Mouse (Mus musculus) limb, embryonic 15.5 days (tissue): ENCODE data around the gene Maml1. TPM values are rescaled to one million over a fixed set of nuclear protein-coding genes. Genes with fewer than 3 reads are reported as not detected.
A peak's percentile ranks its signal among the peaks of the same experiment; 100 is the strongest.
"Not testable (repeated sequence)": the region's sequence is repeated elsewhere in the genome, so short reads cannot be mapped to it uniquely, and the experiment has no call there.

ENCODE experiments used
- ATAC-seq: fragments of 200-750 bp; cut with Nextera tagmentation; 2 replicates; pipeline ENCODE4 v1.8.0; 2017; ENCODE audit warnings: low read depth, moderate TSS enrichment; ENCODE audit not compliant: insufficient number of reproducible peaks, low FRiP score, low TSS enrichment
- H3K27ac ChIP-seq: fragments of 300-500 bp; sonication (generic); 2 replicates; pipeline ENCODE4 v1.5.1; 2015; ENCODE audit warnings: moderate library complexity, mild to moderate bottlenecking, inconsistent platforms
- H3K27me3 ChIP-seq: fragments of 300-500 bp; sonication (generic); 2 replicates; pipeline ENCODE4 v1.6.1; 2015; ENCODE audit warnings: inconsistent platforms
- H3K36me3 ChIP-seq: fragments of 300-500 bp; sonication (generic); 2 replicates; pipeline ENCODE4 v1.6.1; 2015; ENCODE audit warnings: inconsistent platforms
- H3K4me1 ChIP-seq: fragments of 300-500 bp; sonication (generic); 2 replicates; pipeline ENCODE4 v1.6.1; 2015; ENCODE audit warnings: inconsistent platforms
- H3K4me2 ChIP-seq: fragments of 300-500 bp; sonication (generic); 2 replicates; pipeline ENCODE4 v1.6.1; 2015; ENCODE audit warnings: mild to moderate bottlenecking, inconsistent platforms
- H3K4me3 ChIP-seq: fragments of 300-500 bp; sonication (generic); 2 replicates; pipeline ENCODE4 v1.5.1; 2015; ENCODE audit warnings: mild to moderate bottlenecking, inconsistent platforms
- H3K9ac ChIP-seq: fragments of 300-500 bp; sonication (generic); 2 replicates; pipeline ENCODE4 v1.6.1; 2015; ENCODE audit warnings: inconsistent platforms
- H3K9me3 ChIP-seq: fragments of 300-500 bp; sonication (generic); 2 replicates; pipeline ENCODE4 v1.6.1; 2016; ENCODE audit warnings: inconsistent platforms
- WGBS: fragments of 180-500 bp; shearing (Covaris S2); methylation state at CpG from one replicate; pipeline ENCODE4 v1.1.7; 2015; 5-methylcytosine and 5-hydroxymethylcytosine counted together
- polyA plus RNA-seq: library from polyadenylated mRNA; unstranded; fragments of >200 nt; fragmentation: Nextera tagmentation; extraction: Ambion mirVana; gene quantifications from 2 replicates; pipeline ENCODE4 v1.2.1, GENCODE M21; 2015

Gene Maml1
- polyA plus RNA-seq, 1 experiment from 2014 or later = 6.1 TPM

DNA sequence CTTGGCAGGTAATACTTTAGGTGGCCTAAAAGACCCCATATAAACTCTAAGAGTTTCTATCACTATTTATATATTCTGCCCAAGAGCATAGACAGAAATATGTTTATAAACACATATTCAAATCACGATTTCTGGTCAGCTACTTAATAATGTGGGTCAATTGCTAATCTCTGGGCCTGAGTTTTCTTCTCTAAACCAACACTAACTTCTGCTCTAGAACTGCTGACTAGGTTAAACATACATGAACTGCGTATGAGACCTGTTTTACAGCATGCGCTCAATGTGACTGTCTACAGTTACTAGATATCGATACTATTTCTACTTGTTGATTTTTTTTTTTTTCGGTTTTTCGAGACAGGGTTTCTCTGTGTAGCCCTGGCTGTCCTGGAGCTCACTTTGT lies 29.1 kb upstream of the Maml1 start:
- H3K36me3 ChIP-seq = peaks cover 3% of the 10 kb centered on the region; the same call in 1 of the 2 replicates
- no peak overlapping the region for H3K27ac ChIP-seq
- no peak overlapping the region for H3K4me2 ChIP-seq
- H3K9me3 ChIP-seq = no peaks in the 10 kb centered on the region
- H3K4me3 ChIP-seq = no peak overlapping the region
- no peak overlapping the region for H3K9ac ChIP-seq
- peaks cover 10% of the 10 kb centered on the region; the same call in 1 of the 2 replicates for H3K4me1 ChIP-seq
- WGBS = 89% methylated on average over 6 of the region's 6 CpGs
- no peak for ATAC-seq
- H3K27me3 ChIP-seq = no peaks in the 10 kb centered on the region

DNA sequence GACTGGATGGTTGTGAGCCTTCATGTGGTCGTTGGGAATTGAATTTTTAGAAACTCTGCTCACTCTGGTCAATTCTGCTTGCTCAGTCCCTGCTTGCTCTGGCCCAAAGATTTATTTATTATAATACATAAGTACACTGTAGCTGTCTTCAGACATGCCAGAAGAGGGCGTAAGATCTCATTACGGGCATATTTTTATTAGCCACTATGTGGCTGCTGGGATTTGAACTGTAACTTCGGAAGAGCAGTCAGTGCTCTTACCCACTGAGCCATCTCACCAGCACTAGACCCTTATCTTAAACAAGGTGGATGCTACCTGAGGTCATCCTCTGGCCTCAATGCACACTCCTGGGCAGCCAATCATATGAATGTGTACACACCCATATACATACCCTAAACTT lies 27.2 kb upstream of the Maml1 start:
- not testable (repeated sequence) for H3K27ac ChIP-seq, H3K4me2 ChIP-seq, ATAC-seq, H3K4me1 ChIP-seq, H3K9me3 ChIP-seq, H3K27me3 ChIP-seq, H3K4me3 ChIP-seq, H3K36me3 ChIP-seq, H3K9ac ChIP-seq
- 83% methylated on average over 4 of the region's 4 CpGs for WGBS

DNA sequence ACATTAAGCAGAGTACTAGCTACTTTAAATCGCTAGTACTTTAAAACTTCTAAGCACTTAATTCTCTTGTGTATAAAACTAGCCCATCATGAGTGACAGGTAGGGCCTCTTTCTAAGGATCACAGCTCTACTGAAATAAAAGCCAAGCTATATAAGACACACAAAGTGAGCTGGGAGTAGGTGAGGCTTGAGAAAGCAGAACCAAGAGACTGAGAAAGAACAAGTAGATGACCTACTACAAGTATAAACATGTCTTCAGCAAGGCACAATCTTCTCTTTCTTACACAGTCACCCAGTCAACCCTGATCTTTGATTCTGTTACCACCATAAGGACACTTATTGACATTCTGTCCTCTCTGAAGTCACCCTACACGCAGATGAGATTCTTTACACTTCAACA lies 20.7 kb upstream of the Maml1 start:
- Histone ChIP-seq H3K4me1 (no peaks in the 10 kb centered on the region), H3K9ac (no peak overlapping the region), H3K4me3 (no peak overlapping the region), H3K36me3 (peaks cover 28% of the 10 kb centered on the region), H3K4me2 (no peak overlapping the region), H3K27me3 (no peaks in the 10 kb centered on the region), H3K9me3 (no peaks in the 10 kb centered on the region), H3K27ac (no peak overlapping the region)
- WGBS = 77% methylated on average over 2 of the region's 2 CpGs
- no peak for ATAC-seq

- no peak overlapping the region for H3K27ac ChIP-seq
- no peak overlapping the region for H3K9ac ChIP-seq
- H3K36me3 ChIP-seq = peaks cover 78% of the 10 kb centered on the region
- WGBS = 96% methylated on average over 2 of the region's 2 CpGs
- H3K4me1 ChIP-seq = no peaks in the 10 kb centered on the region
- H3K4me2 ChIP-seq = no peak overlapping the region
- no peaks in the 10 kb centered on the region for H3K9me3 ChIP-seq
- H3K4me3 ChIP-seq = no peak overlapping the region
- no peaks in the 10 kb centered on the region for H3K27me3 ChIP-seq
- no peak for ATAC-seq
These were observed 11.3 kb upstream of the Maml1 start for GRCm38 (mm10) chr11:50303406-50303805.

- under 1% methylated on average over 70 of the region's 85 CpGs for WGBS
- peak overlapping the region; percentile 77 for H3K4me2 ChIP-seq
- peak overlapping the region; percentile 99 for H3K4me3 ChIP-seq
- peak overlapping the region; percentile 98 for H3K27ac ChIP-seq
- H3K36me3 ChIP-seq = peaks cover 32% of the 10 kb centered on the region
- peak; percentile 65 for ATAC-seq
- H3K4me1 ChIP-seq = peaks cover 13% of the 10 kb centered on the region; the same call in 1 of the 2 replicates
- H3K9ac ChIP-seq = peak overlapping the region; percentile 99
- no peaks in the 10 kb centered on the region for H3K27me3 ChIP-seq
- no peaks in the 10 kb centered on the region for H3K9me3 ChIP-seq
These were observed 568 bp downstream of the Maml1 start for GRCm38 (mm10) chr11:50291321-50292165.

DNA sequence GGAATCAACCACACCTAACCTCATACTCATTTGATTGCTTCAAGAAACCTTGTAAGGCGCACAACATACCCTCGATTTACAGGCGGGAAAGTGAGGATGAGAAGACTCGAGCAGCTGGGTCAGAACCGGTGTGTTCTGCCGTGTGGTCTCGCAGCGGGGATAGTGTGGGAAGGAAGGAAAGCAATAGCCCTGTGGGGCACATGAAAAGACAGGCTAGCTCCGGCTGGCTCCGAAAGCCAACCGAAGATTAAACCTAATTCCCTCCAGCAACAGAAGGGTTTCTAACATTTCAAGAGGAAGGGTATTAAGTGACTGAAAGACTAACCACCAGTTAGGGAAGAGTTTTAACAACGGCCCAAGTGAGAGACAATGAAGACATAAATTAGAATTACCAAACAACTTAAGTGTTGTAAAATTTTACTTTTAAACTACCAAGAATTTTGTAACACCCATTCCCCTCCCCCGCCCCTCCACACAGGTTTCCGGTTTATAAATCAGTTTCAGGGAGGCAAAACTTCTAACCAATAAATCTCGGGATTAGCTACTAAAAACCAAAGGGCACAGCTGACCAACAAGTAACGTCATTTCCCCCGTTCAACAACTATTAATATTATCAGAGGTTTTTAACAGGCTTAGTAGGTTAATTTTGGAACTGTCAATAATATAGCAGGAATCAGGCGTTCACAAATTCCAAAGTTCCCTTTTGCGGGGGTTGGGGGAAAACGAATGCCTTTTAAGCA lies 1.5 kb downstream of the Maml1 start:
- Histone ChIP-seq H3K4me1 (peaks cover 13% of the 10 kb centered on the region; the same call in 1 of the 2 replicates), H3K4me3 (peak overlapping the region; percentile 99), H3K9ac (peak overlapping the region; percentile 99), H3K27ac (peak overlapping the region; percentile 98), H3K27me3 (no peaks in the 10 kb centered on the region), H3K36me3 (peaks cover 30% of the 10 kb centered on the region), H3K9me3 (no peaks in the 10 kb centered on the region), H3K4me2 (peak overlapping the region; percentile 77)
- 3% methylated on average over 20 of the region's 20 CpGs for WGBS
- no peak for ATAC-seq

DNA sequence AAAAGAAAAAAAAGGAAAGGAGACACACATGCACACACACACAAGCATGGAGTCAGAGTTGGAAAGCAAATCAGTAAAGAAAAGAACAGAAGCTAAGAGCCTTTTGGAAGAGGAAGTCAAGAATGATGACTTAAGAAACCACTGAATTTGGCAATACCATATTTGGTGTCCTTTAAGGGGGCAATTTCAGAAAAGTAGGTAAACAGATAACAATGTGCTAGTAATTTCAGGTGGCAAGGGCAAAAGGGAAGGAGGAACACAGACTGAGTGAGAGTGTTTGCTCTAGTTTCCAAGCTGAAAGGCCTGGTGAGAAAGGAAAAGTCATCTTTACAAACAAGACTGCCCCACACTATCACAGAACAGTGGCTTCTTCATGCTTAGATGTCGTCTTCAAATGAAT lies 5.7 kb downstream of the Maml1 start:
- Histone ChIP-seq H3K4me2 (no peak overlapping the region), H3K4me1 (peaks cover 15% of the 10 kb centered on the region; the same call in 1 of the 2 replicates), H3K27ac (no peak overlapping the region), H3K9me3 (no peaks in the 10 kb centered on the region), H3K36me3 (peaks cover 16% of the 10 kb centered on the region), H3K9ac (no peak overlapping the region), H3K27me3 (no peaks in the 10 kb centered on the region), H3K4me3 (no peak overlapping the region)
- 87% methylated on average over 1 of the region's 1 CpGs for WGBS
- ATAC-seq = no peak

DNA sequence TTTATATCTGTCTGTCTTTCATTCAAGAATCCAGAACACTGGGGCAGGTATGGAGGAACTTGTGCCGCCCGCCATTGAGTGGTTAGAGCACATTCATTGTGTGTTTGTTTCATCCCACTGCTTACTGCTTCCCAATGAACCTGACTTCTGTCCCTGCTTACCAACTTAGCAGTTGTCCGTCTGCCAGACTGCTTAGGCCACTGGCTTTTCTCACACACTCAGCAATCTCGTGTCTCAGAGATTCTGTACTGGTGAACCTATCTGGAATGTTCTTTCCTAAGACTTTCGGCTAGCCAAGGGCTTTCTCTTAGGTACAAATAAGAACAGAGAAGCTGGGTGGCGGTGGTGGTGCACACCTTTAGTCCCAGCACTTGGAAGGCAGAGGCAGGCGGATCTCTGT lies 6.4 kb downstream of the Maml1 start:
- H3K4me3 ChIP-seq = no peak overlapping the region
- peaks cover 15% of the 10 kb centered on the region; the same call in 1 of the 2 replicates for H3K4me1 ChIP-seq
- H3K9me3 ChIP-seq = no peaks in the 10 kb centered on the region
- H3K27me3 ChIP-seq = no peaks in the 10 kb centered on the region
- H3K4me2 ChIP-seq = no peak overlapping the region
- WGBS = 94% methylated on average over 7 of the region's 7 CpGs
- ATAC-seq = no peak
- no peak overlapping the region for H3K27ac ChIP-seq
- no peak overlapping the region for H3K9ac ChIP-seq
- peaks cover 22% of the 10 kb centered on the region for H3K36me3 ChIP-seq

- no peak overlapping the region for H3K4me3 ChIP-seq
- no peak overlapping the region for H3K9ac ChIP-seq
- no peak overlapping the region for H3K4me2 ChIP-seq
- no peaks in the 10 kb centered on the region for H3K9me3 ChIP-seq
- ATAC-seq = no peak
- peaks cover 13% of the 10 kb centered on the region; the same call in 1 of the 2 replicates for H3K4me1 ChIP-seq
- 86% methylated on average over 5 of the region's 5 CpGs for WGBS
- H3K36me3 ChIP-seq = peaks cover 25% of the 10 kb centered on the region
- H3K27ac ChIP-seq = no peak overlapping the region
- no peaks in the 10 kb centered on the region for H3K27me3 ChIP-seq
These were observed 6.8 kb downstream of the Maml1 start for GRCm38 (mm10) chr11:50285263-50285662.

GRCm38 (mm10) chr11:50280053-50280452 lies 12.1 kb downstream of the Maml1 start:
- Histone ChIP-seq H3K27ac (no peak overlapping the region), H3K9ac (no peak overlapping the region), H3K9me3 (no peaks in the 10 kb centered on the region), H3K4me2 (no peak overlapping the region), H3K36me3 (peaks cover 9% of the 10 kb centered on the region), H3K4me3 (no peak overlapping the region), H3K27me3 (no peaks in the 10 kb centered on the region), H3K4me1 (peaks cover 10% of the 10 kb centered on the region; the same call in 1 of the 2 replicates)
- 90% methylated on average over 1 of the region's 1 CpGs for WGBS
- ATAC-seq = no peak

GRCm38 (mm10) chr11:50279005-50279404 lies 13.1 kb downstream of the Maml1 start:
- 77% methylated on average over 4 of the region's 4 CpGs for WGBS
- Histone ChIP-seq H3K27ac (no peak overlapping the region), H3K9me3 (no peaks in the 10 kb centered on the region), H3K36me3 (peaks cover 9% of the 10 kb centered on the region), H3K4me2 (no peak overlapping the region), H3K9ac (no peak overlapping the region), H3K27me3 (no peaks in the 10 kb centered on the region), H3K4me3 (no peak overlapping the region), H3K4me1 (peaks cover 10% of the 10 kb centered on the region; the same call in 1 of the 2 replicates)
- ATAC-seq = no peak

GRCm38 (mm10) chr11:50277706-50278105 lies 14.4 kb downstream of the Maml1 start:
- Histone ChIP-seq H3K9me3 (no peaks in the 10 kb centered on the region), H3K36me3 (peaks cover 9% of the 10 kb centered on the region), H3K4me1 (peaks cover 10% of the 10 kb centered on the region; the same call in 1 of the 2 replicates), H3K27me3 (no peaks in the 10 kb centered on the region), H3K27ac (no peak overlapping the region), H3K4me2 (no peak overlapping the region), H3K9ac (no peak overlapping the region), H3K4me3 (no peak overlapping the region)
- ATAC-seq = no peak
- WGBS = 88% methylated on average over 6 of the region's 6 CpGs
